Mouse (Mus musculus) heart, postnatal 10 days (tissue): ENCODE results near the gene Gsk3a. TPM values are rescaled to one million over a fixed set of nuclear protein-coding genes. Genes with fewer than 3 reads are reported as not detected.

Experiments
- DNase-seq, 2 experiments: peaks; one replicate each; pipeline ENCODE4 v3.0.0; 2021
- intact Hi-C: fragments of 180-260 bp; cut with DNase I; formaldehyde crosslinking; loops from one replicate; pipeline ENCODE4 v1.15.1; 2025
- total RNA-seq, 2 experiments: library from RNA; stranded (reverse); gene quantifications; 2 replicates each; pipeline ENCODE4 v1.2.3; 2021

Gsk3a gene
- total RNA-seq, 2 experiments from 2014 or later = 69.7 to 72.0 TPM

- intact Hi-C loops = loop anchor here (2.0 kb wide), 1 partner anchor 16 kb away; the partner anchor contains the start of gene Cic
- DNase-seq = peak; percentile 84 to 88
Measured at GRCm38 (mm10) chr7:25251071-25251791, 13.6 kb upstream of the Gsk3a start.

- intact Hi-C loops = loop anchor here (2.0 kb wide), 1 partner anchor 16 kb away; the partner anchor contains the start of gene Cic
- peak; percentile 96 to 97 for DNase-seq
Measured at GRCm38 (mm10) chr7:25250141-25250972, 12.7 kb upstream of the Gsk3a start, which contains the start of gene Erf. Gene Erf, minus strand, starts transcription at chr7:25250761.

GRCm38 (mm10) chr7:25249314-25250140 is 11.9 kb upstream of the Gsk3a start:
- intact Hi-C loops = loop anchor here (2.0 kb wide), 1 partner anchor 17 kb away; the partner anchor contains the start of gene Cic
- peak; percentile 84 to 85 for DNase-seq

GRCm38 (mm10) chr7:25248846-25249313 is 11.2 kb upstream of the Gsk3a start:
- DNase-seq = no peak
- intact Hi-C loops = loop anchor here (1.0 kb wide), 1 partner anchor 29 kb away; no protein-coding TSS in a partner anchor

GRCm38 (mm10) chr7:25248018-25248647 is 10.5 kb upstream of the Gsk3a start:
- DNase-seq = peak; percentile 67 to 68
- intact Hi-C loops = loop anchor here (1.0 kb wide), 1 partner anchor 30 kb away; no protein-coding TSS in a partner anchor

GRCm38 (mm10) chr7:25247498-25247897 is 9.8 kb upstream of the Gsk3a start:
- intact Hi-C loops = loop anchor here (2.0 kb wide), 1 partner anchor 69 kb away; the partner anchor contains the start of gene Megf8
- no peak for DNase-seq

GRCm38 (mm10) chr7:25246759-25247137 is 9.1 kb upstream of the Gsk3a start:
- DNase-seq = no peak
- intact Hi-C loops = loop anchor here (2.0 kb wide), 1 partner anchor 70 kb away; the partner anchor contains the start of gene Megf8

- intact Hi-C loops = loop anchor here (2.0 kb wide), 1 partner anchor 71 kb away; the partner anchor contains the start of gene Megf8
Measured at GRCm38 (mm10) chr7:25246079-25246758, 8.6 kb upstream of the Gsk3a start.

GRCm38 (mm10) chr7:25244562-25245369 is 7.1 kb upstream of the Gsk3a start:
- no peak for DNase-seq
- intact Hi-C loops = loop anchor here (5.0 kb wide), 1 partner anchor 143 kb away; no protein-coding TSS in a partner anchor

More at GRCm38 (mm10) chr7:25246079-25246758, 8.6 kb upstream of the Gsk3a start:
- DNase-seq = peak; percentile 74 to 78

- intact Hi-C loops = loop anchor here (5.0 kb wide), 1 partner anchor 144 kb away; no protein-coding TSS in a partner anchor
- DNase-seq = no peak
Measured at GRCm38 (mm10) chr7:25243361-25243760, 5.7 kb upstream of the Gsk3a start.

GRCm38 (mm10) chr7:25241062-25241461 is 3.4 kb upstream of the Gsk3a start:
- peak; percentile 84 to 86 for DNase-seq
- intact Hi-C loops = loop anchor here (5.0 kb wide), 1 partner anchor 146 kb away; no protein-coding TSS in a partner anchor

GRCm38 (mm10) chr7:25240631-25241030 is 3.0 kb upstream of the Gsk3a start:
- peak in 1 of 2 experiments; percentile 7 for DNase-seq
- intact Hi-C loops = loop anchor here (5.0 kb wide), 1 partner anchor 147 kb away; no protein-coding TSS in a partner anchor

GRCm38 (mm10) chr7:25238829-25239623 is 1.4 kb upstream of the Gsk3a start:
- peak; percentile 89 to 91 for DNase-seq
- intact Hi-C loops = loop anchor here (1.0 to 5.0 kb wide), 3 partner anchors 39 to 158 kb away; partner anchors contain the start of gene Lipe

- intact Hi-C loops = loop anchor here (5.0 kb wide), 2 partner anchors 106 to 159 kb away; partner anchors contain the start of gene Lipe
Measured at GRCm38 (mm10) chr7:25238015-25238706, 510 bp upstream of the Gsk3a start.

GRCm38 (mm10) chr7:25235526-25235925 is 2.1 kb downstream of the Gsk3a start:
- DNase-seq = no peak
- intact Hi-C loops = loop anchor here (5.0 kb wide), 2 partner anchors 103 to 162 kb away; partner anchors contain the start of gene Lipe

More at GRCm38 (mm10) chr7:25238015-25238706, 510 bp upstream of the Gsk3a start:
- peak; percentile 96 to 97 for DNase-seq

GRCm38 (mm10) chr7:25233061-25233460 is 4.6 kb downstream of the Gsk3a start:
- no peak for DNase-seq
- intact Hi-C loops = no loop called here
